Mouse (Mus musculus): Measurements from ENCODE around the gene Olfr981.
"Not testable (repeated sequence)": the region's sequence is repeated elsewhere in the genome, so short reads cannot be mapped to it uniquely, and the experiment has no call there.

The Olfr981 gene

GRCm38 (mm10) chr9:40021164-40021563 lies at the start of gene Olfr981:
Gene Olfr981, plus strand, starts transcription at chr9:40021464.
- no peak for DNase-seq (ENCODE audit: extremely low spot score)

GRCm38 (mm10) chr9:39976581-39977145 lies 44.6 kb upstream of the Olfr981 start:
- not testable (repeated sequence) for DNase-seq (ENCODE audit: extremely low spot score)

GRCm38 (mm10) chr9:39991813-39992212 lies 29.5 kb upstream of the Olfr981 start, which contains the start of gene Olfr978:
Gene Olfr978, plus strand, starts transcription at chr9:39992113.
- no peak for DNase-seq (ENCODE audit: extremely low spot score)

GRCm38 (mm10) chr9:40003365-40003764 lies 17.9 kb upstream of the Olfr981 start, which contains the start of gene Olfr979:
Gene Olfr979, minus strand, starts transcription at chr9:40003465.
- no peak for DNase-seq (ENCODE audit: extremely low spot score)

- no peak for DNase-seq (ENCODE audit: extremely low spot score)
These were observed 11.8 kb upstream of the Olfr981 start, which contains the start of gene Olfr980 for GRCm38 (mm10) chr9:40009482-40009881. Gene Olfr980, minus strand, starts transcription at chr9:40009582.

- DNase-seq (ENCODE audit: extremely low spot score): no peak
These were observed 28.9 kb downstream of the Olfr981 start for GRCm38 (mm10) chr9:40050138-40050537.

- DNase-seq (ENCODE audit: extremely low spot score): no peak
These were observed 52.3 kb downstream of the Olfr981 start, which contains the start of gene Olfr982 for GRCm38 (mm10) chr9:40073529-40073928. Gene Olfr982, plus strand, starts transcription at chr9:40073829.

Data from embryo, embryonic 9.5 days (tissue).